Mouse (Mus musculus) neural tube, embryonic 11.5 days (tissue): Measurements from ENCODE around the gene Nfia. TPM values are rescaled to one million over a fixed set of nuclear protein-coding genes. Genes with fewer than 3 reads are reported as not detected.

Experiments used
- ATAC-seq: fragments of 200-750 bp; cut with Nextera tagmentation; 2 replicates; pipeline ENCODE4 v1.8.0; 2017; ENCODE audit warnings: moderate number of reproducible peaks, mild to moderate bottlenecking, moderate TSS enrichment, moderate library complexity; ENCODE audit not compliant: insufficient read depth, low FRiP score, low TSS enrichment
- DNase-seq: peaks from one replicate; pipeline ENCODE4 v3.0.0-alpha.2; 2015; ENCODE audit warnings: low spot score
- H3K27ac ChIP-seq: fragments of 300-500 bp; sonication (generic); 2 replicates; pipeline ENCODE4 v1.5.1; 2014; ENCODE audit warnings: low read depth, mild to moderate bottlenecking, low read length
- H3K27me3 ChIP-seq: fragments of 300-500 bp; sonication (generic); 2 replicates; pipeline ENCODE4 v1.6.1; 2014; ENCODE audit warnings: mild to moderate bottlenecking, low read length, mixed read lengths; ENCODE audit not compliant: control insufficient read depth, insufficient read depth
- H3K36me3 ChIP-seq: fragments of 300-500 bp; sonication (generic); 2 replicates; pipeline ENCODE4 v1.6.1; 2014; ENCODE audit warnings: mild to moderate bottlenecking, low read length, moderate library complexity, mixed read lengths; ENCODE audit not compliant: control insufficient read depth, insufficient read depth
- H3K4me1 ChIP-seq: fragments of 300-500 bp; sonication (generic); 2 replicates; pipeline ENCODE4 v1.6.1; 2014; ENCODE audit warnings: low read length, mixed read lengths; ENCODE audit not compliant: control insufficient read depth, insufficient read depth
- H3K4me2 ChIP-seq: fragments of 300-500 bp; sonication (generic); 2 replicates; pipeline ENCODE4 v1.6.1; 2014; ENCODE audit warnings: low read depth, mild to moderate bottlenecking, moderate library complexity
- H3K4me3 ChIP-seq: fragments of 300-500 bp; sonication (generic); 2 replicates; pipeline ENCODE4 v1.5.1; 2014; ENCODE audit warnings: low read depth, low read length
- H3K9ac ChIP-seq: fragments of 300-500 bp; sonication (generic); 2 replicates; pipeline ENCODE4 v1.6.1; 2014; ENCODE audit warnings: mild to moderate bottlenecking, low read length
- H3K9me3 ChIP-seq: fragments of 300-500 bp; sonication (generic); 2 replicates; pipeline ENCODE4 v1.6.1; 2016; ENCODE audit warnings: low read length; ENCODE audit not compliant: control insufficient read depth
- WGBS: fragments of 180-500 bp; shearing (Covaris S2); extraction: QIAGEN DNeasy Blood & Tissue Kit; methylation state at CpG from one replicate; pipeline ENCODE4 v1.1.7; 2014; 5-methylcytosine and 5-hydroxymethylcytosine counted together
- polyA plus RNA-seq: library from polyadenylated mRNA; unstranded; fragments of >200 nt; fragmentation: Nextera tagmentation; extraction: Ambion mirVana; gene quantifications from 2 replicates; pipeline ENCODE4 v1.2.1, GENCODE M21; 2014

Gene Nfia
- polyA plus RNA-seq, 1 experiment from 2014 or later: 29.0 TPM

GRCm38 (mm10) chr4:97817741-97818140, 45.2 kb downstream of the Nfia start:
- H3K9ac ChIP-seq: no peak overlapping the region
- H3K4me2 ChIP-seq: no peak overlapping the region
- H3K36me3 ChIP-seq: no peaks in the 10 kb centered on the region
- H3K27ac ChIP-seq: no peak overlapping the region
- no peak overlapping the region for H3K4me3 ChIP-seq
- no peak for ATAC-seq
- WGBS: 93% methylated on average over 1 of the region's 1 CpGs
- no peaks in the 10 kb centered on the region for H3K9me3 ChIP-seq
- H3K27me3 ChIP-seq: no peaks in the 10 kb centered on the region
- no peaks in the 10 kb centered on the region for H3K4me1 ChIP-seq
- no peak for DNase-seq

- Histone ChIP-seq H3K9me3 (no peaks in the 10 kb centered on the region), H3K36me3 (no peaks in the 10 kb centered on the region), H3K4me1 (no peaks in the 10 kb centered on the region), H3K27me3 (no peaks in the 10 kb centered on the region), H3K4me3 (no peak overlapping the region), H3K4me2 (no peak overlapping the region), H3K27ac (no peak overlapping the region), H3K9ac (no peak overlapping the region)
- DNase-seq: no peak
- 93% methylated on average over 3 of the region's 3 CpGs for WGBS
- no peak for ATAC-seq
These were observed 46.0 kb downstream of the Nfia start for GRCm38 (mm10) chr4:97818498-97818897.

DNA sequence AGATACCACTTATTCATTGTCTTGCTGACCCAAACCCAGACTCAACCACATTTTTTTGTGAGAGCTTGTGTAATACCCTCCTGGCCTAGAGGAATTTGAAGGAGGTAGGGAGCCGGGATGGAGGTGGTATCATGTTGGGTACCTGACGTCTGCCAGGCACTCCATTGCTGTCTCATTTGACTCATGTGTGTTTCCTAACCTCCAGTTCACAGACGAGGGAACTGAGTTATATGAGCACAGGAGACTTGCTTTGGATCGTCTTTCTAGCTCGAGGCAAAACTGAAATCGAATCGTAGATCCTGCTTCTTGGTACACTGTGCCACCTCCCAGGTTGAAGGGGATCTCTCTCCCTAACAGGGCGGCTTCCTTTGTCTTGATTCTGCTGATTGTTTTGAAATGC, 46.6 kb downstream of the Nfia start:
- no peaks in the 10 kb centered on the region for H3K9me3 ChIP-seq
- no peak for ATAC-seq
- H3K27me3 ChIP-seq: no peaks in the 10 kb centered on the region
- H3K4me3 ChIP-seq: no peak overlapping the region
- DNase-seq: no peak
- H3K4me1 ChIP-seq: no peaks in the 10 kb centered on the region
- H3K4me2 ChIP-seq: no peak overlapping the region
- H3K9ac ChIP-seq: no peak overlapping the region
- WGBS: 84% methylated on average over 8 of the region's 8 CpGs
- H3K27ac ChIP-seq: no peak overlapping the region
- H3K36me3 ChIP-seq: no peaks in the 10 kb centered on the region

- no peak overlapping the region for H3K27ac ChIP-seq
- 78% methylated on average over 4 of the region's 4 CpGs for WGBS
- H3K27me3 ChIP-seq: no peaks in the 10 kb centered on the region
- H3K9me3 ChIP-seq: no peaks in the 10 kb centered on the region
- ATAC-seq (no peak), DNase-seq (no peak)
- H3K4me1 ChIP-seq: no peaks in the 10 kb centered on the region
- no peak overlapping the region for H3K4me3 ChIP-seq
- H3K4me2 ChIP-seq: no peak overlapping the region
- no peaks in the 10 kb centered on the region for H3K36me3 ChIP-seq
- H3K9ac ChIP-seq: no peak overlapping the region
These were observed 48.1 kb downstream of the Nfia start for GRCm38 (mm10) chr4:97820474-97821259.

DNA sequence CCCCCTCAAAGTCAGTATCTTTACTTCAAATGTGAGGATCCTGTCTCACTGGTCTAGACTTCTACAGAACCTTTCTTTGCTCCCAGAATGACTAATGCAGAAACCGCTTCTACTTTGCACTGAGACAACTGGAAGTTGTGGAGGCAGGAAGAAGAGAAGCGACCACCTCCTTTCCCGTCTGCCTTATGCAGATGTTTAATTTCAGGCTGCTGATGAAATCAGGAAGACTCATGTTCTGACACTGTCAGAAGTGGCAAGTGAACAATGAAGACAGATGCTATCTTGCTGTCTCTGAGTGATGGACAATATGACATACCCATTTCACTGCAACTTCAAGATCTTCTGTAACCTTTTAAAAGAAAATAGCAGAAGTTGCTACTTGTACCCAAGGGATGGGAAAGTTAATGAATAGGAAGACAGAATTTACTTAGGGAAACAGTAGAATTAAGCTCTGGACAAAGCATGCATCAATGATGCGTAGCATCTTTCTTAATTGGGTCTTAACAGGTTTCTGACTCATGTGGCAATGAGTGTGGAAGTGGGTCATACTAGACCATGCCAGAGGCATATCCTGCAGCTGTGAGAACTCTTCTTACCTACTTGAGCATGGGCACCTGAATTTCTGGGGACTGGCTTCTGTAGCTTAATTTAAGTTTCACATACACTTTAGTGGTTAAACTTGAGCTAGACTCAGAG, 49.2 kb downstream of the Nfia start:
- Histone ChIP-seq H3K27me3 (no peaks in the 10 kb centered on the region), H3K9ac (no peak overlapping the region), H3K4me2 (no peak overlapping the region), H3K4me3 (no peak overlapping the region), H3K27ac (no peak overlapping the region), H3K9me3 (no peaks in the 10 kb centered on the region), H3K36me3 (no peaks in the 10 kb centered on the region), H3K4me1 (no peaks in the 10 kb centered on the region)
- no peak for DNase-seq
- no peak for ATAC-seq
- 91% methylated on average over 4 of the region's 4 CpGs for WGBS

DNA sequence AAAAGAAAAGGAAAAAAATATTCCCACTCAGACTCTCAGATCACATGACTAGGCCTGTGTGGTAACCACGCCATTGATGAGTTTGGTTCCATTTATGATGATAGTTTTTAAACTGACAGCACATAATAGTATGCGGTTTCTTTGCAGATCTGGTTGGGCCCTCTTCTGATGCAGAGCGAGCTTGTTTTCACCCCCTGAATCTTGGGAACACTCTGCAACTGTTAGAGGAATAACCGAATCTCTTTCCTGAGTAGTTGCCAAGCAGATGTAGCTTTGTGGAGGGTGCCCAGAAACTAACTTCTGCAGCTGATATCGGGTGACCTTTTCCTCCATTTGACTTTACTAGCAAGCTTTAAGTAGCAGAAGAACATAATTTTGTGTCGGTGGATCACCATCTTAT, 51.0 kb downstream of the Nfia start:
- ATAC-seq (no peak), DNase-seq (no peak)
- Histone ChIP-seq H3K4me3 (no peak overlapping the region), H3K4me2 (no peak overlapping the region), H3K9me3 (no peaks in the 10 kb centered on the region), H3K27me3 (no peaks in the 10 kb centered on the region), H3K9ac (no peak overlapping the region), H3K4me1 (no peaks in the 10 kb centered on the region), H3K36me3 (no peaks in the 10 kb centered on the region), H3K27ac (no peak overlapping the region)
- WGBS: 91% methylated on average over 6 of the region's 6 CpGs

DNA sequence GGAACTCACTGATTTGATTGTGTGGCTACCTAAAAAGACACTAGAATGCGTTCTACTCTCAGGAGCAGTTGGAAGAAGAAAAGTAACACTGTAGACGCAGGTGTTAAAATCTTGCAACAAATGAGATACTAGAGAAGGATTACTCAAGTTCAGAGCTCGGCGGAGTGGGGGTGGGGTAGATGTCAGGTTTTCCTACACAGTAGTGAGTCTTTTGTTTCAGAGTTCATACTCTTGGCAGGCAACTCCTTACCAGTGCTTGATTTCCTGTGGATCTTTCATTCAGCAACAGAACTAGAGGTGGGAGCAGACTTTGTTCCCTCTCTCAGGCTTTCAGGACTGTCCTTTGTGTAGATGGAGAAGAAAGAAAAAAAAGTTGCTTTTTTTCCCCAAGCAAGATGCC, 51.9 kb downstream of the Nfia start:
- no peak overlapping the region for H3K9ac ChIP-seq
- no peak overlapping the region for H3K27ac ChIP-seq
- no peak overlapping the region for H3K4me2 ChIP-seq
- no peak overlapping the region for H3K4me3 ChIP-seq
- no peaks in the 10 kb centered on the region for H3K27me3 ChIP-seq
- DNase-seq: no peak
- H3K4me1 ChIP-seq: no peaks in the 10 kb centered on the region
- no peaks in the 10 kb centered on the region for H3K9me3 ChIP-seq
- no peaks in the 10 kb centered on the region for H3K36me3 ChIP-seq
- no peak for ATAC-seq
- WGBS: 77% methylated on average over 4 of the region's 4 CpGs

DNA sequence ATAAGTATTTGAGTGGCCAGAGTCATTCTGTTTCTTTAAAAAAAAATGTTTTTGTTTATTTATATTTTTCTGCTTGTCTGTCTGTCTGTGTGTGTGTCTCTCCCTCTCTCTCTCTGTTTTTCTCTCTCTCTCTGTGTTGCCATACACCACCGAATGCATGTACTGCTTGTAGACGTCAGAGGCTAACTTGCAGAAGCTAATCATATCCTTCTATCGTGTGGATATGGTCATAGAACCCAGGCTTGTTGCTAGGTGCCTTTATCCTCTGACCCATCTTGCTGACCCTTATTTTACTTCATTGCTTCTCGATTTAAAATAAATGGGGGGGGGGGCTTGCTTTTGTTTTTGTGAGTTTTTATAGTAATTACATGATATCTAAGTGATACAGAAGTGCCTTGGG, 52.9 kb downstream of the Nfia start:
- Histone ChIP-seq H3K36me3 (no peaks in the 10 kb centered on the region), H3K4me1 (no peaks in the 10 kb centered on the region), H3K27ac (no peak overlapping the region), H3K9ac (no peak overlapping the region), H3K4me2 (no peak overlapping the region), H3K9me3 (no peaks in the 10 kb centered on the region), H3K4me3 (no peak overlapping the region), H3K27me3 (no peaks in the 10 kb centered on the region)
- 85% methylated on average over 4 of the region's 4 CpGs for WGBS
- DNase-seq (no peak), ATAC-seq (no peak)

DNA sequence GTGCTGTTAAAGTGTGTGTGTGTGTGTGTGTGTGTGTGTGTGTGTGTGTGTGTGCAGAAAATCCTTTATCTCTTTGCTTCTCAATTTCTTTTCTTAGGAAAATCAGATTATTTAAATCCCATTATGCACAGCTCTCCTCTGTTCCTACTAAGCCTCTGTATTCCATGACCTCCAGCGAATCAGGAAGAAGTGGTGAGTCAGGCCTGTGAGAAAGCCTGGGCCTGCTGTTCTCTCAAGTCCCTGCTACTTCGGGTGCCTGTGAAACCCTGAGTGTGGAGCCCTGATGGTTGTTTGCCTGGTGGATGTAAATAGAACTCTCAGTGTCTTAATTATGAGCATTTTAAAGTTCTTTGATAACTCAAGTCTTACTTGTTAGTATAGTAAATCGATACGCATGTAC, 53.3 kb downstream of the Nfia start:
- H3K4me3 ChIP-seq: no peak overlapping the region
- DNase-seq: no peak
- no peaks in the 10 kb centered on the region for H3K4me1 ChIP-seq
- WGBS: 85% methylated on average over 4 of the region's 4 CpGs
- H3K27me3 ChIP-seq: no peaks in the 10 kb centered on the region
- no peak for ATAC-seq
- H3K9ac ChIP-seq: no peak overlapping the region
- H3K9me3 ChIP-seq: no peaks in the 10 kb centered on the region
- H3K36me3 ChIP-seq: no peaks in the 10 kb centered on the region
- no peak overlapping the region for H3K4me2 ChIP-seq
- H3K27ac ChIP-seq: no peak overlapping the region
